Mouse (Mus musculus) hindbrain, embryonic 11.5 days (tissue): ENCODE data around the gene Tubb1. TPM values are rescaled to one million over a fixed set of nuclear protein-coding genes. Genes with fewer than 3 reads are reported as not detected.

Source experiments
- ATAC-seq: fragments of 200-750 bp; cut with Nextera tagmentation; 2 replicates; pipeline ENCODE4 v1.8.0; 2017; ENCODE audit warnings: mild to moderate bottlenecking, moderate TSS enrichment, moderate library complexity; ENCODE audit not compliant: low FRiP score
- DNase-seq: peaks from one replicate; pipeline ENCODE4 v3.0.0-alpha.2; 2015; ENCODE audit warnings: low spot score
- H3K27ac ChIP-seq: fragments of 300-500 bp; sonication (generic); 2 replicates; pipeline ENCODE4 v1.5.1; 2014; ENCODE audit warnings: mild to moderate bottlenecking, low read depth, low read length
- H3K27me3 ChIP-seq: fragments of 300-500 bp; sonication (generic); 2 replicates; pipeline ENCODE4 v1.6.1; 2014; ENCODE audit warnings: mild to moderate bottlenecking, low read length, moderate library complexity, mixed read lengths; ENCODE audit not compliant: control insufficient read depth, insufficient read depth
- H3K36me3 ChIP-seq: fragments of 300-500 bp; sonication (generic); 2 replicates; pipeline ENCODE4 v1.6.1; 2014; ENCODE audit warnings: mild to moderate bottlenecking, low read length, moderate library complexity, mixed read lengths; ENCODE audit not compliant: control insufficient read depth, insufficient read depth
- H3K4me1 ChIP-seq: fragments of 300-500 bp; sonication (generic); replicated peaks from 2 replicates; pipeline ENCODE4 v1.6.1; 2014; ENCODE audit warnings: low read length, mixed read lengths; ENCODE audit not compliant: control insufficient read depth, insufficient read depth
- H3K4me2 ChIP-seq: fragments of 300-500 bp; sonication (generic); replicated peaks from 2 replicates; pipeline ENCODE4 v1.6.1; 2014; ENCODE audit warnings: mild to moderate bottlenecking, low read depth, low read length
- H3K4me3 ChIP-seq: fragments of 300-500 bp; sonication (generic); 2 replicates; pipeline ENCODE4 v1.5.1; 2014; ENCODE audit warnings: low read depth, low read length
- H3K9ac ChIP-seq: fragments of 300-500 bp; sonication (generic); 2 replicates; pipeline ENCODE4 v1.6.1; 2014; ENCODE audit warnings: low read depth, low read length
- H3K9me3 ChIP-seq: fragments of 300-500 bp; sonication (generic); 2 replicates; pipeline ENCODE4 v1.6.1; 2016; ENCODE audit warnings: low read length; ENCODE audit not compliant: control insufficient read depth
- WGBS: fragments of 180-500 bp; shearing (Covaris S2); extraction: QIAGEN DNeasy Blood & Tissue Kit; methylation state at CpG from one replicate; pipeline ENCODE4 v1.1.7; 2014; 5-methylcytosine and 5-hydroxymethylcytosine counted together
- polyA plus RNA-seq: library from polyadenylated mRNA; unstranded; fragments of >200 nt; fragmentation: Nextera tagmentation; extraction: Ambion mirVana; gene quantifications from 2 replicates; pipeline ENCODE4 v1.2.1, GENCODE M21; 2014

The Tubb1 gene
- polyA plus RNA-seq, 1 experiment from 2014 or later: 5.3 TPM

DNA sequence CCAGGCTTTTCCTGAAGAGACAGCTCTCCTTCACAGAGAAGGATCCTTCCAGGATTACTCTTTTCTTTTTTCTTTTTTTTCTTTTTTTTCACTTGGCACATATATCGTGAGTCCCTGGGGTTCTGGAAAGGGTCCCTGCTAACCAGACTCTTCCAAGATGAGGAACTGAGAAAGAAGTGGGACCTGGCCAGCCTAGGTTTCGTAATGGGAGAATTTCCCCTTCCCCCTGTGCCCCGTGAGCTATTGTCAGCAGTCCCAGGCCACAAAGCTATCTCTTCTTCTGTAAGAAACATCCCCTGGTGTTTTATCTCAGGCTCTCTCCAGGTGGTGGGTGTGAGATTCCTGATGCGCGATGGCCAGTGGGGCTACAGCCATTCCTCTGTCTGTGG lies 11.1 kb upstream of the Tubb1 start:
- Histone ChIP-seq H3K4me1 (no peaks in the 10 kb centered on the region), H3K4me3 (no peak overlapping the region), H3K27me3 (no peaks in the 10 kb centered on the region), H3K27ac (no peak overlapping the region), H3K36me3 (no peaks in the 10 kb centered on the region), H3K9me3 (no peaks in the 10 kb centered on the region), H3K4me2 (no peak overlapping the region), H3K9ac (no peak overlapping the region)
- no peak for ATAC-seq
- 45% methylated on average over 5 of the region's 5 CpGs for WGBS
- no peak for DNase-seq

DNA sequence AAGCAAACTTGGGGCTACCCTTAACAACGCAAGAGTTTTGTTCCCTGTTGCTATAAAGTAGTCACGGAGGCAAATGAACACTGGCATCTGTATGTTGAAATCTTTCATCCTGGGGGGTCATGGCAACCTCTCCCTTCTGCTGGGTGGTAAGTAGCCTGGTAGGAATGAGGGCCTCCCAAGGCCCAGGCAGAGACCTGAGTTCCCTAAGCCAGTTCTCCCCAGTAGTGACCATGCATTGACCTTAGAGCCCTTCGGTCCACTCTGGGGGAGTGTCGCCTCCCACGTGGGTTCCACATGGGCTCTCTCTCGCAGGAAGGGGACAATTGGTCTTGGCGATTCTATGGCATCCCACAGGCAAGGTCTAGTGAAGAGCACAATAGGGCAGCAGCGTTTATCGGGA lies 10.5 kb upstream of the Tubb1 start:
- no peaks in the 10 kb centered on the region for H3K27me3 ChIP-seq
- H3K9me3 ChIP-seq: no peaks in the 10 kb centered on the region
- H3K9ac ChIP-seq: no peak overlapping the region
- H3K27ac ChIP-seq: no peak overlapping the region
- H3K36me3 ChIP-seq: no peaks in the 10 kb centered on the region
- ATAC-seq (no peak), DNase-seq (no peak)
- no peaks in the 10 kb centered on the region for H3K4me1 ChIP-seq
- no peak overlapping the region for H3K4me2 ChIP-seq
- 81% methylated on average over 9 of the region's 9 CpGs for WGBS
- no peak overlapping the region for H3K4me3 ChIP-seq

DNA sequence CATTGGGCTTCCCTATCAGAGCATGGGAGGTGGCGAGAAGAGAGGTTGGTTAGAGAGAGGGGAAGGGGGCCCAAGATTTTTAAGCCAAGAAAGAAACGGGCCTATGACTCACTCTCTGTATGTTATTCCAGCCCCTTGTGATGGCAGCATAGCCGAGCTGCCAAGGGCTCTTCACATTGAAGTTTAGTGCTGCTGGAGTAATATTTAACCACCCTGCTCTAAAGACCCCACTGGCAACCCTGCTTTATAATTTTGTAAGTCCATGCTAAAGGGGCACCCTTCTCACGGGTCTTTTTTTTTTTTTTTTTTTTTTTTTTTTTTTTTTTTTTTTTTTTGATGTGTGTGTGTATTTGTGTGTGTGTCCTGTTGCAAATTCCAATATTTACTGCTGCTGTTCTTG lies 8.6 kb upstream of the Tubb1 start:
- H3K4me2 ChIP-seq: no peak overlapping the region
- no peak overlapping the region for H3K9ac ChIP-seq
- H3K9me3 ChIP-seq: no peaks in the 10 kb centered on the region
- H3K27ac ChIP-seq: no peak overlapping the region
- H3K4me1 ChIP-seq: no peaks in the 10 kb centered on the region
- H3K27me3 ChIP-seq: no peaks in the 10 kb centered on the region
- ATAC-seq (no peak), DNase-seq (no peak)
- no peaks in the 10 kb centered on the region for H3K36me3 ChIP-seq
- WGBS: 81% methylated on average over 4 of the region's 4 CpGs
- no peak overlapping the region for H3K4me3 ChIP-seq

GRCm38 (mm10) chr2:174442460-174442859 lies 8.0 kb upstream of the Tubb1 start:
- no peaks in the 10 kb centered on the region for H3K27me3 ChIP-seq
- no peaks in the 10 kb centered on the region for H3K9me3 ChIP-seq
- ATAC-seq (no peak), DNase-seq (no peak)
- 88% methylated on average over 9 of the region's 9 CpGs for WGBS
- H3K36me3 ChIP-seq: no peaks in the 10 kb centered on the region
- no peak overlapping the region for H3K27ac ChIP-seq
- H3K4me1 ChIP-seq: no peaks in the 10 kb centered on the region
- H3K9ac ChIP-seq: no peak overlapping the region
- no peak overlapping the region for H3K4me3 ChIP-seq
- H3K4me2 ChIP-seq: no peak overlapping the region

DNA sequence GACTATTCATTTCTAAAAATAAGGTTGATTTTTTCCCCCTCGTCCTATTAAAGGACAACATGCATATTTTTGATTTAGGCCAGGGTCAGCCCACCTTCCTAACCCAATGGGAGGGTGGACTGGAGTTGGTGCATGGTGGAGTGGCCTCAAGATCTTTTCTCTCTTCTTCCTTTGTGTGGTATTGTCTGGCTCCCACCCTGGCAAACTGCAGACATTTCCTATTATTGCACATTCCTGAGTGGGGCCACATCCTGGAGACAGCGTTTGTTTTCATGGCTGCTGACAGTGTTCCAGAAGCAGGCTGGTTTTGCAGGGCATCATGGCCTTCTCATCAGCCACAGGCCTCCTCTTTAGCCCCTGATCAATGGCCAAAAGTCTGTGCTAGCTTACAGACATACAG lies 7.4 kb upstream of the Tubb1 start:
- 57% methylated on average over 2 of the region's 2 CpGs for WGBS
- Histone ChIP-seq H3K36me3 (no peaks in the 10 kb centered on the region), H3K4me3 (no peak overlapping the region), H3K27me3 (no peaks in the 10 kb centered on the region), H3K4me2 (no peak overlapping the region), H3K4me1 (no peaks in the 10 kb centered on the region), H3K27ac (no peak overlapping the region), H3K9ac (no peak overlapping the region), H3K9me3 (no peaks in the 10 kb centered on the region)
- no peak for DNase-seq
- no peak for ATAC-seq

- Histone ChIP-seq H3K9ac (no peak overlapping the region), H3K27me3 (no peaks in the 10 kb centered on the region), H3K36me3 (no peaks in the 10 kb centered on the region), H3K27ac (no peak overlapping the region), H3K4me1 (no peaks in the 10 kb centered on the region), H3K4me3 (no peak overlapping the region), H3K9me3 (no peaks in the 10 kb centered on the region), H3K4me2 (no peak overlapping the region)
- DNase-seq: no peak
- 93% methylated on average over 7 of the region's 7 CpGs for WGBS
- no peak for ATAC-seq
These were observed 6.1 kb upstream of the Tubb1 start for GRCm38 (mm10) chr2:174444359-174444758.

GRCm38 (mm10) chr2:174445018-174445417 lies 5.5 kb upstream of the Tubb1 start:
- Histone ChIP-seq H3K27me3 (no peaks in the 10 kb centered on the region), H3K4me2 (no peak overlapping the region), H3K9ac (no peak overlapping the region), H3K27ac (no peak overlapping the region), H3K9me3 (no peaks in the 10 kb centered on the region), H3K4me3 (no peak overlapping the region), H3K4me1 (no peaks in the 10 kb centered on the region), H3K36me3 (no peaks in the 10 kb centered on the region)
- ATAC-seq: no peak
- 86% methylated on average over 6 of the region's 6 CpGs for WGBS
- DNase-seq: no peak

DNA sequence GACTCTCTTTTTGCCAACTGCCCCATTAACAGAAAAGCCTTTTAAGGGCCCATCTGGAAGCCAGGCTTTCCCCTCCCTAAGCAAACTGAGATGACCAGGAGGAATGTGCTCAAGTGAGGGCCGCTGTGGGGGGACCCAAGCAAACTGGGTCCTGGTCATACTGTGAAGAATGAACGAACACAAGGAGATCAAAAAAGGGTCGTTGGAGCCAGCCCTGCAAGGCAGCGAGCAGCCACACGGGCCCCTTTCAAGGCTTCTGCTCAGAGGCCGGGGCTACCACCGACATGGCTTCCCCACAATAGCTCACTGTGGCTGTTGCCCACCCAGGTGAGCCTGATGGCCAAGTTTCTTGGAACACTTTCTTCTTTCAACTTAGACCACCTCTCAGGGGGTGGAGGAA lies 4.0 kb upstream of the Tubb1 start:
- no peak for ATAC-seq
- no peak for DNase-seq
- H3K27ac ChIP-seq: no peak overlapping the region
- H3K4me3 ChIP-seq: no peak overlapping the region
- H3K27me3 ChIP-seq: no peaks in the 10 kb centered on the region
- no peak overlapping the region for H3K4me2 ChIP-seq
- 41% methylated on average over 7 of the region's 7 CpGs for WGBS
- no peaks in the 10 kb centered on the region for H3K9me3 ChIP-seq
- no peaks in the 10 kb centered on the region for H3K36me3 ChIP-seq
- no peak overlapping the region for H3K9ac ChIP-seq
- H3K4me1 ChIP-seq: no peaks in the 10 kb centered on the region

DNA sequence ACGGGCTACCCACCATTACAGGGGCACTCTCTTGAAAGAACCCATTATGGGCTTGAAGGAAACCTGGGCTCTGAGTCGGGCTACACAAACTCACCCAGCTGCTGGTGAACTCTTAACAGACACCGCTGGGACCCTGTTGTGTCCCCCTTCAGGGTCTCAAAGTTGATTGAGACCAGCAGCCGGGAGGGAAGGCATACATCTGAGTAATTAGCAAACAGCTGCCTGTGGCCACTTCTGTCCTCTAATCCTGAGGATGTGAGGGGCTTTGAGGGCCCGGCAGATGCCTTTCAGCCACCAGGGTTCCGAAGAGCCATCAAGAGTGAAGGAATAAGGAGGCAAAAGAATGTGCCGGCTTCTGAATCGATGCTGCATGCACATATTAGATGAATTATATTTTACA lies 3.6 kb upstream of the Tubb1 start:
- Histone ChIP-seq H3K9ac (no peak overlapping the region), H3K4me2 (no peak overlapping the region), H3K36me3 (no peaks in the 10 kb centered on the region), H3K4me1 (no peaks in the 10 kb centered on the region), H3K27ac (no peak overlapping the region), H3K27me3 (no peaks in the 10 kb centered on the region), H3K4me3 (no peak overlapping the region), H3K9me3 (no peaks in the 10 kb centered on the region)
- ATAC-seq: no peak
- DNase-seq: no peak
- 69% methylated on average over 8 of the region's 8 CpGs for WGBS
